Mouse (Mus musculus): ENCODE data around the gene Mef2b.

DNA sequence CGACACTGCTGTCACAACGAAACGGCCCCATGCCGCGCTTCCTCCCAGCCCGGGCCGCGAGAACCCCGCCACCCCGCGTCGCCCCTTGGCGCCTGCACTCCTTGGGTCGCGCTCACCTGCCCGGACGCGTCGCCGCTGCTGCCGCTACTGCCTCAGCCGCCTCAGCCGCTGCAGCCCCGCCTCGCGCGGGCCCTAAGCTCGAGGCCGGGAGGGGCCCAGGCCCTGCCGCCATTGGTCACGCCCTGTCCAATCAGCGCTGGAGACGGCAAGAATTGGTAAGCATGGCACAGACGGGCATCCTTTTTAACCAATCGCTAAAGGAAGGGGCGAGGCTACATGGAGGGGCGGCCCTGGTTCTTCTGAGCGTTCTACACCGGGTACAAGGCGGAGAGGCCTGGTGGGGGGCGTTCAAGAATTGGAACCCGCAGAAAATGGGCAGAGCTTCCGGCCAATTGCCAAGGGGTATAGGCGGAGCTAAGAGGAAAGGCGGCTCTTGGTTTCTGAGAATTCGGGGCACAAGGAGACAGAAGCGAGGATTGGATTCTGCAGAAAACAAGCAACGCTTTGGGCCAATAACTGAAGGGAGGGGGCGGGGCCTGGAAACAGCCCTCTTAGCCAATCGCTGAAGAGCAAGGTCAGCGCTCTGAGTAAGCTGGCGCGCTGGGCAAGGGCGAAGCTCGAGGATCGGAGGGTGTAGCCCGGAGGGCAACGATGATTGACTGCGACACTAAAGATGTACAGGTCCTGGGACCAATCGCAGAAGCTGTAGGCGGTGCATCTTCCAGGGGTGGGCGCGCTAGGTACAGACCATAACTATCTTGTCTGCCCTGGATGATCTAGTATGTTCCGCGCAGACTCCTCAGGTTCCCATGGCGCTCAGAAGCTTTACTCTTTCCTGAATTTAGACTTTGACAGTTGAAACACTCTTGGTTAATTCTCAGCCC, 72.9 kb downstream of the Mef2b start, which contains the start of gene Slc25a42:
- TF ChIP-seq CTCF (IDR thresholded peaks at IDR 0.05; ENCODE audit: low read depth) (no peak), EP300 (IDR thresholded peaks at IDR 0.05; ENCODE audit: low read depth) (peak; percentile 54; the same call in 1 of the 2 replicates)
